Mouse (Mus musculus) midbrain, embryonic 16.5 days (tissue): ENCODE data around the gene Ahnak. TPM values are rescaled to one million over a fixed set of nuclear protein-coding genes. Genes with fewer than 3 reads are reported as not detected.
"Not testable (repeated sequence)": the region's sequence is repeated elsewhere in the genome, so short reads cannot be mapped to it uniquely, and the experiment has no call there.

Source experiments
- ATAC-seq: fragments of 200-750 bp; cut with Nextera tagmentation; 2 replicates; pipeline ENCODE4 v1.8.0; 2017; ENCODE audit warnings: moderate TSS enrichment
- H3K27ac ChIP-seq: fragments of 300-500 bp; sonication (generic); 2 replicates; pipeline ENCODE4 v1.5.1; 2014; ENCODE audit warnings: mild to moderate bottlenecking, low read length, mixed read lengths
- H3K27me3 ChIP-seq: fragments of 300-500 bp; sonication (generic); 2 replicates; pipeline ENCODE4 v1.6.1; 2014; ENCODE audit warnings: low read depth, low read length, mixed read lengths; ENCODE audit not compliant: control insufficient read depth, insufficient read depth
- H3K36me3 ChIP-seq: fragments of 300-500 bp; sonication (generic); 2 replicates; pipeline ENCODE4 v1.6.1; 2014; ENCODE audit warnings: mild to moderate bottlenecking, low read length, moderate library complexity, mixed read lengths; ENCODE audit not compliant: control insufficient read depth, insufficient read depth
- H3K4me1 ChIP-seq: fragments of 300-500 bp; sonication (generic); 2 replicates; pipeline ENCODE4 v1.6.1; 2014; ENCODE audit warnings: mild to moderate bottlenecking, low read length, mixed read lengths; ENCODE audit not compliant: control insufficient read depth, insufficient read depth
- H3K4me2 ChIP-seq: fragments of 300-500 bp; sonication (generic); 2 replicates; pipeline ENCODE4 v1.6.1; 2014; ENCODE audit warnings: mild to moderate bottlenecking, low read length, mixed read lengths
- H3K4me3 ChIP-seq: fragments of 300-500 bp; sonication (generic); 2 replicates; pipeline ENCODE4 v1.5.1; 2014; ENCODE audit warnings: low read depth, mild to moderate bottlenecking, low read length, moderate library complexity, mixed read lengths
- H3K9ac ChIP-seq: fragments of 300-500 bp; sonication (generic); 2 replicates; pipeline ENCODE4 v1.6.1; 2014; ENCODE audit warnings: low read depth, low read length, mixed read lengths
- H3K9me3 ChIP-seq: fragments of 300-500 bp; sonication (generic); replicated peaks from 2 replicates; pipeline ENCODE4 v1.6.1; 2014; ENCODE audit warnings: mild to moderate bottlenecking, low read length, mixed read lengths; ENCODE audit not compliant: control insufficient read depth, poor library complexity, severe bottlenecking
- WGBS: fragments of 180-500 bp; shearing (Covaris S2); extraction: QIAGEN DNeasy Blood & Tissue Kit; methylation state at CpG from one replicate; pipeline ENCODE4 v1.1.7; 2014; 5-methylcytosine and 5-hydroxymethylcytosine counted together
- polyA plus RNA-seq: library from polyadenylated mRNA; unstranded; fragments of >200 nt; fragmentation: Nextera tagmentation; extraction: Ambion mirVana; gene quantifications from 2 replicates; pipeline ENCODE4 v1.2.1, GENCODE M21; 2015

Ahnak gene
- polyA plus RNA-seq, 1 experiment from 2014 or later: 2.7 TPM

DNA sequence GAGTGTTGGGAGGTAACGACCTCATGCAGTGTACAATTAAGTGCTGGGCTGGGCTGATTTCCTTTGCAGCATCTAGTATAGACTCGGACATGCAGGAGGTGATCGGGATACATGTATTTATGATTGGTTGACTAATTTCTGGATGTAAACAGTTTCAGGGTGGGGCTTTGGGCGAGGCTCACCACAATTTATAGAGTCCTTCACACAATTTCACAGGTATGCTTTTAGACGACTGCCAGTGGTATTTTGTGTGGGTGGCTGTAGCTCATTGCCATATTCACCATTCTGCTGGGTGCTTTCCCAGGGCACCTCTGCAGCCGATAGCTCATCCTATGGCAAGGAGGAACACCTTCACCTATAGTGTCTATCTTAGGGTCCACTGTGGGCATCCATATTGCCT lies 9.5 kb downstream of the Ahnak start:
- no peaks in the 10 kb centered on the region for H3K4me1 ChIP-seq
- 91% methylated on average over 6 of the region's 6 CpGs for WGBS
- no peak overlapping the region for H3K9ac ChIP-seq
- H3K27me3 ChIP-seq: no peaks in the 10 kb centered on the region
- H3K4me2 ChIP-seq: no peak overlapping the region
- H3K4me3 ChIP-seq: no peak overlapping the region
- H3K27ac ChIP-seq: no peak overlapping the region
- ATAC-seq: no peak
- no peaks in the 10 kb centered on the region for H3K9me3 ChIP-seq
- peaks cover 3% of the 10 kb centered on the region; the same call in 1 of the 2 replicates for H3K36me3 ChIP-seq

- Histone ChIP-seq H3K27ac (no peak overlapping the region), H3K4me2 (no peak overlapping the region), H3K36me3 (peaks cover 3% of the 10 kb centered on the region; the same call in 1 of the 2 replicates), H3K9ac (no peak overlapping the region), H3K4me3 (no peak overlapping the region), H3K9me3 (no peaks in the 10 kb centered on the region), H3K4me1 (no peaks in the 10 kb centered on the region), H3K27me3 (no peaks in the 10 kb centered on the region)
- 89% methylated on average over 4 of the region's 4 CpGs for WGBS
- no peak for ATAC-seq
Measured at GRCm38 (mm10) chr19:8999223-8999622, 10.1 kb downstream of the Ahnak start.

- H3K4me2 ChIP-seq, H3K36me3 ChIP-seq, H3K27ac ChIP-seq, ATAC-seq, H3K4me3 ChIP-seq, H3K9me3 ChIP-seq, H3K4me1 ChIP-seq, H3K9ac ChIP-seq, H3K27me3 ChIP-seq: not testable (repeated sequence)
- WGBS: 97% methylated on average over 2 of the region's 2 CpGs
Measured at GRCm38 (mm10) chr19:9006915-9007314, 17.8 kb downstream of the Ahnak start.

DNA sequence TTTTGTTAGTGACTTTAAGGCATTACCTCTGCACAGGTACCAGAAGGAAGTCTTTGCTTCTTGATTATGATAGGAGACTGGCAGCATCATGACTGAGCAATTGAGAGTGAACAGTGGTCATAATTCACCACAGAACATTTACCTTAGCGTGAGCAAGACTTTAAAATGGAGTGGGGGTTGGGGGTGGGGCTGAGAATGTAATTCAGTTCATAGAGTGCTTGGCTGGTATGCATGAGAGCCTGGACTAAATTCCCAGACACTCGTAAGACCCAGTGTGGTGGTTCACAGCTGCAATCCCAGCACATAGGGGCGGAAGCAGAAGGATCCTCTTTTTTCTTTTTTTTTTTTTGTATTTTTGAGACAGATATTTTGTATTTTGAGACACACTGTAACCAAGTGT lies 30.2 kb downstream of the Ahnak start:
- Histone ChIP-seq H3K4me1 (no peaks in the 10 kb centered on the region), H3K9ac (no peak overlapping the region), H3K4me2 (no peak overlapping the region), H3K27ac (no peak overlapping the region), H3K4me3 (no peak overlapping the region), H3K27me3 (no peaks in the 10 kb centered on the region), H3K36me3 (no peaks in the 10 kb centered on the region), H3K9me3 (no peaks in the 10 kb centered on the region)
- 92% methylated on average over 3 of the region's 3 CpGs for WGBS
- no peak for ATAC-seq

DNA sequence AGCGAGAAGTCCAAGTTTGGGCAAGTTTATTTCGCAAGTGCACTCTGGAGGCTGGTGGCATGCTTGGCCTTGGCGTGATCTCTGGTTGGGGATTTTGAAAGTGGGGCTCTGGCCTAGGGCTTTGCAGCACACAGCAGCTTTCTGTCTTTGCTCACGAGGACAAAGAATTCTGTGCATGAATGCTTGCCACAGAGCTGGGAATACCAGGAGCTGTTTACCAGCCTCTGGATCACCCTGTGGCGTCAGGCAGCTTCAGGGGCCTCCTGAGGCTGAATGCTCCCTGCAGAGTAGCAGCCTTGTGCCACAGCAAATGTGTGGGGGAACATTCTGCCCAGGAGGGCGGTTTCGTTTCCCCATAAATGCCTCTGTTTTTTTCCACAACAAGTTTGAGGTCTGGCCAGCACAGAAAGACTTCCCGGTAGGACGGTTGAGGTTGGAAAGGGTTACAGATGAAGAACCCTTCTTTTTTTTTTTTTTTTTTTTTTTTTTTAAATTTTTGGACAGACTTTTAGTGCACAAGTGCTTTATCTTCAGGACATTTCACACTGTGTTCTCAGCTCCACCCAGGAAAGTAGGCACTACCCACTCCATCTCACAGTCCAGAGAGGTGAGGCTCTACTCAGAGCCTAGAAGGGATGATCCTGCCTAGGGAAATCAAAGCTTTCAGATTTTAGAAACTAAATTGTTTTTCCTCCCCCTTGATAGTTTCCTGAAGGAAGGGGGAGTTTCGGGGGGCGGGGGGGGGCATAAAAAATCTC lies 34.1 kb downstream of the Ahnak start:
- no peaks in the 10 kb centered on the region for H3K36me3 ChIP-seq
- no peak overlapping the region for H3K27ac ChIP-seq
- H3K4me3 ChIP-seq: no peak overlapping the region
- H3K27me3 ChIP-seq: no peaks in the 10 kb centered on the region
- no peaks in the 10 kb centered on the region for H3K9me3 ChIP-seq
- H3K4me1 ChIP-seq: peaks cover 10% of the 10 kb centered on the region
- no peak overlapping the region for H3K4me2 ChIP-seq
- WGBS: 52% methylated on average over 11 of the region's 11 CpGs
- no peak for ATAC-seq
- H3K9ac ChIP-seq: no peak overlapping the region

GRCm38 (mm10) chr19:9025562-9026257 lies 36.6 kb downstream of the Ahnak start:
- ATAC-seq: no peak
- 93% methylated on average over 5 of the region's 5 CpGs for WGBS

GRCm38 (mm10) chr19:9026634-9027033 lies 37.5 kb downstream of the Ahnak start:
- Histone ChIP-seq H3K9me3 (no peaks in the 10 kb centered on the region), H3K36me3 (no peaks in the 10 kb centered on the region), H3K27me3 (no peaks in the 10 kb centered on the region), H3K27ac (no peak overlapping the region), H3K4me1 (peaks cover 10% of the 10 kb centered on the region), H3K4me3 (no peak overlapping the region), H3K4me2 (no peak overlapping the region), H3K9ac (no peak overlapping the region)
- WGBS: 62% methylated on average over 4 of the region's 4 CpGs
- peak; percentile 68 for ATAC-seq

More at GRCm38 (mm10) chr19:9025562-9026257, 36.6 kb downstream of the Ahnak start:
- Histone ChIP-seq H3K4me2 (no peak overlapping the region), H3K36me3 (no peaks in the 10 kb centered on the region), H3K9ac (no peak overlapping the region), H3K9me3 (no peaks in the 10 kb centered on the region), H3K4me3 (no peak overlapping the region), H3K4me1 (peaks cover 10% of the 10 kb centered on the region), H3K27ac (no peak overlapping the region), H3K27me3 (no peaks in the 10 kb centered on the region)

DNA sequence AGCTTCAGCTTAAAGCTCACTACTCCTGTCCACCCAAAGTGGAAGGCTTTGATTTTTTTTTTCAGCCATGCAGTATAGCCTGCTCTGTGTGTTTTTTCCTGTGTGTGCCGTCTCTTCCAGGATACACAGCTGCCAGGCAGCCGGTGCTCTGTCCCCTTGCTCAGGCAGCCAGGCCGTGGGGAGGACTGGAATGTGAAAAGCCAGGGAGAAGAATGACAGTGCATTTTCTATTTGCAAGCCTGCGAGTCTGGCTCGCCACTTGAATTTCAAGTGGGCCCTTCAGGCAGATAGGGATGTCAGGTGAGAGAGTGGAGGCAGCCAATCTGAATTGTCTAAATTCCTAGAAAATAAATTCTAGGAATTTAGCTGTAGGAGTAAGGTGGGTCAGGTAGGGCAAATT lies 38.7 kb downstream of the Ahnak start:
- Histone ChIP-seq H3K36me3 (no peaks in the 10 kb centered on the region), H3K9ac (no peak overlapping the region), H3K4me1 (peaks cover 10% of the 10 kb centered on the region), H3K4me2 (no peak overlapping the region), H3K4me3 (no peak overlapping the region), H3K27ac (peak overlapping the region; percentile 44; the same call in 1 of the 2 replicates), H3K9me3 (no peaks in the 10 kb centered on the region), H3K27me3 (no peaks in the 10 kb centered on the region)
- 17% methylated on average over 5 of the region's 5 CpGs for WGBS
- peak; percentile 73; the same call in 1 of the 2 replicates for ATAC-seq

- ATAC-seq: no peak
- Histone ChIP-seq H3K4me1 (peaks cover 11% of the 10 kb centered on the region), H3K27ac (no peak overlapping the region), H3K27me3 (no peaks in the 10 kb centered on the region), H3K9ac (no peak overlapping the region), H3K36me3 (no peaks in the 10 kb centered on the region), H3K4me2 (no peak overlapping the region), H3K9me3 (no peaks in the 10 kb centered on the region), H3K4me3 (no peak overlapping the region)
- WGBS: 64% methylated on average over 3 of the region's 3 CpGs
Measured at GRCm38 (mm10) chr19:9028375-9028774, 39.3 kb downstream of the Ahnak start.
